Mouse (Mus musculus) thymus, adult 2 months (tissue): ENCODE results near the gene Blzf1. TPM values are rescaled to one million over a fixed set of nuclear protein-coding genes. Genes with fewer than 3 reads are reported as not detected.

ENCODE experiments used
- DNase-seq: peaks from one replicate; pipeline ENCODE4 v3.0.0; 2021
- H3K27ac ChIP-seq: fragments of 200-500 bp; 2 replicates; pipeline ENCODE4 v1.5.1; 2012; ENCODE audit warnings: low read length, control low read depth; ENCODE audit not compliant: control insufficient read depth, insufficient read depth
- H3K27me3 ChIP-seq: fragments of 200-500 bp; 2 replicates; pipeline ENCODE4 v1.6.1; 2012; ENCODE audit warnings: mild to moderate bottlenecking, low read length, moderate library complexity, mixed read lengths; ENCODE audit not compliant: control insufficient read depth, insufficient read depth
- H3K36me3 ChIP-seq: fragments of 200-500 bp; 2 replicates; pipeline ENCODE4 v1.6.1; 2012; ENCODE audit warnings: mild to moderate bottlenecking, low read length, moderate library complexity; ENCODE audit not compliant: control insufficient read depth, insufficient read depth
- H3K4me1 ChIP-seq: fragments of 200-500 bp; replicated peaks from 2 replicates; pipeline ENCODE4 v1.6.1; 2012; ENCODE audit warnings: low read length; ENCODE audit not compliant: control insufficient read depth, insufficient read depth
- H3K4me3 ChIP-seq: fragments of 200-500 bp; 2 replicates; pipeline ENCODE4 v1.5.1; 2012; ENCODE audit warnings: mild to moderate bottlenecking, low read length, control low read depth, moderate library complexity; ENCODE audit not compliant: control insufficient read depth, insufficient read depth
- CTCF ChIP-seq: fragments of 200-500 bp; IDR thresholded peaks from 2 replicates; pipeline ENCODE4 v1.5.1; 2012; ENCODE audit warnings: mild to moderate bottlenecking, control low read depth, low read length, moderate library complexity, borderline replicate concordance; ENCODE audit not compliant: control insufficient read depth, poor library complexity, insufficient read depth; ENCODE audit errors: extremely low read depth
- POLR2A ChIP-seq: fragments of 200-500 bp; IDR thresholded peaks from 2 replicates; pipeline ENCODE4 v1.6.1; 2012; ENCODE audit warnings: mild to moderate bottlenecking, low read length, control low read depth, moderate library complexity; ENCODE audit not compliant: control insufficient read depth, poor library complexity, insufficient read depth; ENCODE audit errors: extremely low read depth
- WGBS: fragments of 180-500 bp; shearing (Covaris S2); methylation state at CpG from one replicate; pipeline ENCODE4 v1.1.7; 2018; 5-methylcytosine and 5-hydroxymethylcytosine counted together
- polyA plus RNA-seq: library from polyadenylated mRNA; depleted of rRNA; stranded (reverse); fragments of >200 nt; gene quantifications from 2 replicates; pipeline ENCODE4 v1.2.3, GENCODE M21; 2012

Blzf1 gene
- polyA plus RNA-seq, 1 experiment: 3.4 TPM

GRCm38 (mm10) chr1:164307922-164308321 lies 633 bp upstream of the Blzf1 start:
- TF ChIP-seq POLR2A (no peak), CTCF (no peak)
- Histone ChIP-seq H3K36me3 (no peaks in the 10 kb centered on the region), H3K4me1 (no peaks in the 10 kb centered on the region), H3K27me3 (no peaks in the 10 kb centered on the region), H3K4me3 (peak overlapping the region; percentile 81), H3K27ac (no peak overlapping the region)
- no peak for DNase-seq
- 11% methylated on average over 10 of the region's 10 CpGs for WGBS

GRCm38 (mm10) chr1:164303821-164304220 lies 3.5 kb downstream of the Blzf1 start, which contains the start of gene Nme7:
Nme7 (plus strand) TSS chr1:164304121.
- WGBS: 97% methylated on average over 5 of the region's 5 CpGs
- H3K4me1 ChIP-seq: no peaks in the 10 kb centered on the region
- H3K27ac ChIP-seq: no peak within 1 kb of the TSS
- H3K4me3 ChIP-seq: no peak within 1 kb of the TSS
- no peak for DNase-seq
- no peaks in the 10 kb centered on the region for H3K27me3 ChIP-seq
- peaks cover 31% of the 10 kb centered on the region for H3K36me3 ChIP-seq
- TF ChIP-seq CTCF (no peak), POLR2A (no peak)

GRCm38 (mm10) chr1:164301949-164302348 lies 5.3 kb downstream of the Blzf1 start:
- no peak overlapping the region for H3K4me3 ChIP-seq
- H3K36me3 ChIP-seq: peaks cover 48% of the 10 kb centered on the region
- no peaks in the 10 kb centered on the region; the same call in 1 of the 2 replicates for H3K4me1 ChIP-seq
- DNase-seq: no peak
- H3K27me3 ChIP-seq: no peaks in the 10 kb centered on the region
- H3K27ac ChIP-seq: no peak overlapping the region
- 40% methylated on average over 4 of the region's 4 CpGs for WGBS
- TF ChIP-seq POLR2A (no peak), CTCF (no peak)

GRCm38 (mm10) chr1:164296473-164296872 lies 10.8 kb downstream of the Blzf1 start:
- peaks cover 66% of the 10 kb centered on the region for H3K36me3 ChIP-seq
- no peak for DNase-seq
- H3K27me3 ChIP-seq: no peaks in the 10 kb centered on the region
- no peak overlapping the region for H3K27ac ChIP-seq
- H3K4me3 ChIP-seq: no peak overlapping the region
- no peaks in the 10 kb centered on the region; the same call in 1 of the 2 replicates for H3K4me1 ChIP-seq
- TF ChIP-seq POLR2A: no peak
- TF ChIP-seq CTCF: no peak
- WGBS: 94% methylated on average over 4 of the region's 5 CpGs

GRCm38 (mm10) chr1:164294071-164294470 lies 13.2 kb downstream of the Blzf1 start:
- Histone ChIP-seq H3K4me1 (no peaks in the 10 kb centered on the region; the same call in 1 of the 2 replicates), H3K27ac (no peak overlapping the region), H3K36me3 (peaks cover 63% of the 10 kb centered on the region), H3K4me3 (no peak overlapping the region), H3K27me3 (no peaks in the 10 kb centered on the region)
- no peak for TF ChIP-seq POLR2A
- TF ChIP-seq CTCF: no peak
- 96% methylated on average over 6 of the region's 6 CpGs for WGBS
- DNase-seq: no peak

- no peak overlapping the region for H3K27ac ChIP-seq
- TF ChIP-seq POLR2A: no peak
- TF ChIP-seq CTCF: no peak
- H3K4me1 ChIP-seq: no peaks in the 10 kb centered on the region
- DNase-seq: no peak
- H3K27me3 ChIP-seq: no peaks in the 10 kb centered on the region
- H3K4me3 ChIP-seq: no peak overlapping the region
- 92% methylated on average over 5 of the region's 5 CpGs for WGBS
- peaks cover 44% of the 10 kb centered on the region for H3K36me3 ChIP-seq
Observed at GRCm38 (mm10) chr1:164292040-164292439, 15.2 kb downstream of the Blzf1 start.

GRCm38 (mm10) chr1:164287406-164287805 lies 19.9 kb downstream of the Blzf1 start:
- DNase-seq: no peak
- Histone ChIP-seq H3K27ac (no peak overlapping the region), H3K27me3 (no peaks in the 10 kb centered on the region), H3K4me3 (no peak overlapping the region), H3K36me3 (peaks cover 21% of the 10 kb centered on the region), H3K4me1 (no peaks in the 10 kb centered on the region)
- TF ChIP-seq POLR2A (no peak), CTCF (no peak)
- 88% methylated on average over 15 of the region's 15 CpGs for WGBS
